Mouse (Mus musculus): Measurements from ENCODE around the gene Syngr1.
"Not testable (repeated sequence)": the region's sequence is repeated elsewhere in the genome, so short reads cannot be mapped to it uniquely, and the experiment has no call there.

Syngr1 gene

GRCm38 (mm10) chr15:80115866-80116794, 25.0 kb downstream of the Syngr1 start:
- no peak for DNase-seq (ENCODE audit: low spot score in 2 of 2)

DNA sequence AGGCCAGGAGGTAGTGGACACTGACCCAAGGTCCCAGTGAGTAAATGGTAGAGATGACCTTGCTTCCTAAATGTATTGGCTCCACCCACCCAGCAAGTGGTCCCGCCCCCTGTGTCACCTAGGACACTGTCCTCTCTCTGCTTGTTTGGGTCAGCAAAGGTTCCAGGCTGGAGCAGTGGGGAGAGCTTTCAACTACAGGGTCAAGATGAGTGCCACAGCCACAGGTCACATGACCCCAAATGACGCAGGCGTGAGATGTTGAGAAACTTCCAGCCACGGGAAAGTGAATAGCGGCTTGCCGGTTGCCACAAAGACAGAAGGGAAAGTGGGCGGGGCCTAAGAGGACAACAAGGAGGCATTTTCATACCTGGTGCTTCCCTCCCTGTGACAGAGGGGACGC, 26.0 kb downstream of the Syngr1 start:
- no peak for DNase-seq (ENCODE audit: low spot score in 2 of 2)

GRCm38 (mm10) chr15:80119076-80119475, 27.9 kb downstream of the Syngr1 start:
- no peak for DNase-seq (ENCODE audit: low spot score in 2 of 2)

DNA sequence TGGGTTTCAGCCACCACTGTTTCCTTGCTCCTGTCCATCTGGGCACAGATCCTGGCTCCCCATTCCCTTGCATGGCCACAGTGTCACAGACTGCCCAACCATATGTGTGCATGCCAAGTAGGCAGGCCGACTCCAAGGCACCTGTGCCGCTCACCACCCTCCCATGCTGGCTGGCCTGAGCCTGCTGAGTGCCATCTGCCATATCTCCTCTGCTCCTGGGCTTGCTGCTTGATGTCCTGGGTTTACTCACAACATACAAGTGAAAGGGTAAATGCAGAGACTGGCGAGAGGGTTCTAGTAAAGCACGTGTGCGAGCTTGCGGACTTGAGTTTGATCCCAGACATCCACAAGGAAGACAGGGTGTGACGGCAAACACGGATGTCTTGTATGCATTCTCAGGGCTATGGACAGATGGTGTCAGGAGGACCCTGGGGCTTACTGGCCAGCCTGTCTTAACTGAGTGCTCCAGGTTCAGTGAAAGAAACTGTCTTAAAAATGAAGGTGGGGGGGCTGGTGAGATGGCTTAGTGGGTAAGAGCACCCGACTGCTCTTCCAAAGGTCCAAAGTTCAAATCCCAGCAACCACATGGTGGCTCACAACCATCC, 30.7 kb downstream of the Syngr1 start:
- DNase-seq (ENCODE audit: low spot score in 2 of 2) = no peak

DNA sequence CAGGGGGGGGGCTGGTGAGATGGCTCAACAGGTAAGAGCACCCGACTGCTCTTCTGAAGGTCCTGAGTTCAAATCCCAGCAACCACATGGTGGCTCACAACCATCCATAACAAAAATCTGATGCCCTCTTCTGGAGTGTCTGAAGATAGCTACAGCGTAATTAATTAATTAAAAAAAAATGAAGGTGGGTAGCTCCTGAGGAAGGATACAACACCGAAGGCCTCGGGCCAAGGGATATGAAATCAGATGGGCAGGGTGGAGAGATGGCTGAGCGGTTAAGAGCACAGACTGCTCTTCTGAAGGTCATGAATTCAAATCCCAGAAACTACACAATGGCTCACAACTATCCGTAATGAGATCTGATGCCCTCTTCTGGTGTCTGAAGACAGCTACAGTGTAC, 31.3 kb downstream of the Syngr1 start:
- DNase-seq (ENCODE audit: low spot score in 2 of 2) = not testable (repeated sequence)

GRCm38 (mm10) chr15:80124651-80125050, 33.5 kb downstream of the Syngr1 start:
- no peak for DNase-seq (ENCODE audit: low spot score in 2 of 2)

DNA sequence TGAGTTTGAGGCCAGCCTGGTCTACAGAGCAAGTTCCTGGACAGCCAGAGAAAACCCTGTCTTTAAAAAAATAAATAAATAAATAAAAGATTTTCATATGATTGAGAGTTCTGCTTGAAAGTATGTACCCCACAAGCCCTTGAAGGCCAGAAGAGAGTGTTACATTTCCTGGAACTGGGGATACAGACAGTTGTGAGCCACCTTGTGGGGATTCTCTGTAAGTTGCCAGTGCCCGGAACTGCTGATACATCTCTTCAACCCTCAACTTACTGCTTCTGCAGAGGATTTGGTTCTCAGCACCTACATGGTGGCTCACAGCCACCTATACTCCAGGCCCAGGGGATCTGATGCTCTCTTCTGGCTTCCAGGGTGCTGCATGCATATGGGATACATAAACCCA, 36.1 kb downstream of the Syngr1 start:
- DNase-seq (ENCODE audit: low spot score in 2 of 2) = no peak

DNA sequence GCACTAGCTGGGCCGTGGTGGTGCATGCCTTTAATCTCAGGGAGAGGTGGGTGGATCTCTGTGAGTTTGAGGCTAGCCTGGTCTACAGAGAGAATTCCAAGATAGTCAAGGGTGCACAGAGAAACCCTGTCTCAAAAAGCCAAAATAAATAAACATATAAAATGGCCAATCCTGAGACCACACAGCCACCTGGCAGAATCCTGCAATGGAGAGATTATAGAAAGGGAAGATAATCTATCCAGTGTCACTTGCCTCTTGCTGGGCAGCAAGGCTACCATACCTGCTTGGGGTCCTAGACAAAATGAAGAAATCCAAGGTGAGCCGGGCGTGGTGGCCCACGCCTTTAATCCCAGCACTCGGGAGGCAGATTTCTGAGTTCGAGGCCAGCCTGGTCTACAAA, 38.8 kb downstream of the Syngr1 start:
- DNase-seq (ENCODE audit: low spot score in 2 of 2) = no peak

- DNase-seq (ENCODE audit: low spot score in 2 of 2) = no peak
Measured at GRCm38 (mm10) chr15:80130689-80131088, 39.6 kb downstream of the Syngr1 start.

GRCm38 (mm10) chr15:80131421-80131820, 40.3 kb downstream of the Syngr1 start:
- no peak for DNase-seq (ENCODE audit: low spot score in 2 of 2)

GRCm38 (mm10) chr15:80132452-80132851, 41.3 kb downstream of the Syngr1 start:
- DNase-seq (ENCODE audit: low spot score in 2 of 2) = no peak

DNA sequence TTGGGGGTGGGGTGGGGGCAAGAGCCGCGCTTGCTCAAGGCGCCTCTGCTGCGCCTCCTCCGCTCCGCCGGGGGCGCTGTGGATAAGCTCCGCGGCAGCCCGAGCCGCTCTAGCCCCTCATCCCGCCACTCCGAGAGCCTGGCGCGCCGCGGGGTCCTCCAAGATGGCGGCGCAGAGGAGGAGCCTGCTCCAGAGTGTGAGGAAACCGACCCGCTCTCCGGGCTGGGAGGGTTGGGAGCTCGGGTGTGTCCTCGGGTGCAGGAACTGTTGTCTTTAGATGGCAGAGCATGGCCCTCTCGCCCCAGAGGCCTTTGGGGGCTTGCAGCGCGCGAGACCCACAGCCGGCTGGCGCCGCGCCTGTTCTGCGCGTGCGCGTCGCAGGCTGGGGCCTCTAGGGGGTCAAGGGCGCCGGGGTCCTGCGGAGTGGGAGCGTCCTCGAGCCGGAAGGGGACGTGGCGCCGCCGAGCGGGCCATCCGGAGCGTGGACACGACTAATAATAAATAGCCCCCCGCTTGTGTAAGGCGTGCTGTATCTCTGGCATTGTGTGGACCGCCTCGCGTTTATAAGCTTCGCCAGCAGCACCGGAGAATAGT, 42.0 kb downstream of the Syngr1 start, which contains the start of gene Tab1:
Gene Tab1, plus strand, starts transcription at position 135 of the 594 bp plus-strand sequence.
- DNase-seq (ENCODE audit: low spot score in 2 of 2) = peak; percentile 89 to 90

GRCm38 (mm10) chr15:80133682-80134449, 42.7 kb downstream of the Syngr1 start:
- no peak for DNase-seq (ENCODE audit: low spot score in 2 of 2)

DNA sequence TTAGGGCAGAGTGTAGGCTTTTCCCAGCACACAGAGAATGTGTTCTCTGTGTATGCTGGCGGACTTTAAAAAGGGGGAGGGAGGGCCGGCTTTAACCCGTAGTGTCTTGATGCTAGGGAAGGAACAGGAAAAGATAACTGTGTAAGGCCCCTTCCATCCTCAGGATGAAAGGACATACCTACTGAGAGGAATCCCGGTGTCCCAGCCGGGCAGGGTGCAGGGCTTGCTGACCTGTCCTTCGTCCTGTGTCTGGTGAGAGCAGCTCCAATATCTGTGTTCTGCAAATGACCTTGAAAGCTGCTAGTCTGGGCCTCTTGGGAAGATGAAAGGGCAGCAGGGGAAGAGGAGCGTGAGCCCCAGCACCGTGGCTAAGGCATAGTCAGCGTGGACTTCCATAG, 43.3 kb downstream of the Syngr1 start:
- DNase-seq (ENCODE audit: low spot score in 2 of 2) = no peak

GRCm38 (mm10) chr15:80135499-80135898, 44.4 kb downstream of the Syngr1 start:
- DNase-seq (ENCODE audit: low spot score in 2 of 2) = no peak

GRCm38 (mm10) chr15:80136645-80137044, 45.5 kb downstream of the Syngr1 start:
- no peak for DNase-seq (ENCODE audit: low spot score in 2 of 2)

- no peak for DNase-seq (ENCODE audit: low spot score in 2 of 2)
Measured at GRCm38 (mm10) chr15:80137945-80138791, 47.0 kb downstream of the Syngr1 start.

DNA sequence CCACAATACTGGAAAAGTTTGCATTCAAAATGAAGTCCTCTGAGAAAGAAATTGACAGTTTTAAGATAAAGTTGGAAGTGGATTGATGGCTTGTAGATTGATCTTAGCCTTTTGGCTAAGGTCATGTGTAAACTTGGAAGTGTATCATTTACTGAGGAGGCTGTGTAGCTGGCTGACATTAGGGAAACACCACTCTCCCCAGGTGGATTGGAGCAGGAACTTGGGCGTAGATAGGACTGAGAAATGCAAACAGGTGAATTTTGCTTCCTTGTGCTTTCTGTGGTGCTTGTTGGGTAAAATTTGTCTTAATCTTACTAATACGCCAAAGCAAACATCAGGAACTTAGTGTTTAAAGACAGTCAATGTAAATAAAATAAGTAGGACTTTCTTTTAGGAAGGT, 49.2 kb downstream of the Syngr1 start:
- no peak for DNase-seq (ENCODE audit: low spot score in 2 of 2)

- no peak for DNase-seq (ENCODE audit: low spot score in 2 of 2)
Measured at GRCm38 (mm10) chr15:80140878-80141277, 49.7 kb downstream of the Syngr1 start.

- no peak for DNase-seq (ENCODE audit: low spot score in 2 of 2)
Measured at GRCm38 (mm10) chr15:80142130-80142529, 51.0 kb downstream of the Syngr1 start.

- no peak for DNase-seq (ENCODE audit: low spot score in 2 of 2)
Measured at GRCm38 (mm10) chr15:80143760-80144159, 52.6 kb downstream of the Syngr1 start.
